ENCODE assay signal across 8 mouse cellular contexts in the genomic region with DNA sequence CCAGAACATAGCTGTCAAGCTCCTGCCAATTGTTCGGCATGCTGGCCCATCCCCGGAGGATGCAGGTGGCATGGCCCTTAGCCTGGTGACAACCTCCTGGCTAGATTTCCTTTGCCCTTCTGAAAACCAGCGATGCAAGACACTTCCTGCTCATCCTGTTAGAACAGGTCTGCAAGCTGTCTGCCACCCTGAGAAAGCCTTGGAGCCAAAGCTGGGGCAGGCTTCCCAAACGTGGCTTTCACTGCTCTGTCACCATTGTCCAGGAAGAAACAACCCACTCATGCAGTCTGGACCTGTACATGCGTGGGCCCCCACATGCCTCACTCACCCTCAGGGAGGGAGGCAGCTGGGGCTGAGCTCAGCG. TPM values are rescaled to one million over a fixed set of nuclear protein-coding genes. Genes with fewer than 3 reads are reported as not detected.
DNase-seq lines count a peak whose midpoint lies in the region; ATAC-seq lines count a peak whose summit lies in the region.

No protein-coding gene starts in this region.

- H3K27me3 ChIP-seq in embryonic facial prominence, embryonic 13.5 days: no peaks in the 10 kb centered on the region
- H3K27me3 ChIP-seq in kidney, embryonic 15.5 days: no peaks in the 10 kb centered on the region
- no peaks in the 10 kb centered on the region for H3K27me3 ChIP-seq in midbrain, embryonic 15.5 days (replicated peaks)
- H3K27me3 ChIP-seq in heart, embryonic 12.5 days (replicated peaks): 0 out of 2 replicates have a peak, but pooled peaks cover 5% of the 10 kb centered on the region

- H3K4me2 ChIP-seq in embryonic facial prominence, embryonic 13.5 days: no peak overlapping the region
- no peak overlapping the region for H3K4me2 ChIP-seq in kidney, embryonic 15.5 days
- no peak overlapping the region for H3K4me2 ChIP-seq in midbrain, embryonic 15.5 days
- H3K4me2 ChIP-seq in heart, embryonic 12.5 days: no peak overlapping the region

- no peak overlapping the region for H3K9ac ChIP-seq in embryonic facial prominence, embryonic 13.5 days
- H3K9ac ChIP-seq in kidney, embryonic 15.5 days: no peak overlapping the region
- H3K9ac ChIP-seq in midbrain, embryonic 15.5 days: no peak overlapping the region
- no peak overlapping the region for H3K9ac ChIP-seq in heart, embryonic 12.5 days

- H3K4me3 ChIP-seq in embryonic facial prominence, embryonic 13.5 days: no peak overlapping the region
- no peak overlapping the region for H3K4me3 ChIP-seq in kidney, embryonic 15.5 days (replicated peaks)
- H3K4me3 ChIP-seq in midbrain, embryonic 15.5 days: no peak overlapping the region
- no peak overlapping the region for H3K4me3 ChIP-seq in heart, embryonic 12.5 days

- ATAC-seq in embryonic facial prominence, embryonic 13.5 days (ENCODE audit: insufficient number of reproducible peaks, insufficient read depth, low FRiP score, low TSS enrichment, low read depth): no peak
- peak; percentile 47 for ATAC-seq in kidney, embryonic 15.5 days (replicated peaks; ENCODE audit: low FRiP score)
- ATAC-seq in midbrain, embryonic 15.5 days (replicated peaks): peak; percentile 18; the same call in 1 of the 2 replicates
- no peak for ATAC-seq in heart, embryonic 12.5 days (ENCODE audit: insufficient number of reproducible peaks, low FRiP score)
- ATAC-seq in monocyte, adult 5-6 weeks (replicated peaks; ENCODE audit: insufficient number of reproducible peaks, low FRiP score, low TSS enrichment, poor library complexity, severe bottlenecking): no peak

- peak; percentile 52 for DNase-seq in layer of hippocampus, adult 11-12 months (ENCODE audit: low spot score)
- DNase-seq in layer of hippocampus, postnatal 25 days (ENCODE audit: extremely low spot score in 1 of 2, low spot score in 1 of 2): no peak
- no peak for DNase-seq in adrenal gland, postnatal 10 days

- H3K27ac ChIP-seq in embryonic facial prominence, embryonic 13.5 days: peak overlapping the region; percentile 76
- peak overlapping the region; percentile 56 for H3K27ac ChIP-seq in kidney, embryonic 15.5 days
- H3K27ac ChIP-seq in midbrain, embryonic 15.5 days: peak overlapping the region; percentile 58; the same call in 1 of the 2 replicates
- H3K27ac ChIP-seq in heart, embryonic 12.5 days (ENCODE audit: poor library complexity, severe bottlenecking): no peak overlapping the region

- H3K9me3 ChIP-seq in embryonic facial prominence, embryonic 13.5 days: no peaks in the 10 kb centered on the region
- no peaks in the 10 kb centered on the region for H3K9me3 ChIP-seq in kidney, embryonic 15.5 days (replicated peaks)
- H3K9me3 ChIP-seq in midbrain, embryonic 15.5 days: no peaks in the 10 kb centered on the region
- H3K9me3 ChIP-seq in heart, embryonic 12.5 days (replicated peaks): peaks cover 3% of the 10 kb centered on the region; the same call in 1 of the 2 replicates

- 36% methylated on average over 6 of the region's 6 CpGs for WGBS in embryonic facial prominence, embryonic 13.5 days
- 35% methylated on average over 6 of the region's 6 CpGs for WGBS in kidney, embryonic 15.5 days
- WGBS in midbrain, embryonic 15.5 days: 47% methylated on average over 6 of the region's 6 CpGs
- WGBS in heart, embryonic 12.5 days: 53% methylated on average over 6 of the region's 6 CpGs

- H3K36me3 ChIP-seq in embryonic facial prominence, embryonic 13.5 days: no peaks in the 10 kb centered on the region
- no peaks in the 10 kb centered on the region for H3K36me3 ChIP-seq in kidney, embryonic 15.5 days
- H3K36me3 ChIP-seq in midbrain, embryonic 15.5 days (replicated peaks): peaks cover 16% of the 10 kb centered on the region
- H3K36me3 ChIP-seq in heart, embryonic 12.5 days: no peaks in the 10 kb centered on the region

- H3K4me1 ChIP-seq in embryonic facial prominence, embryonic 13.5 days: peaks cover 12% of the 10 kb centered on the region
- H3K4me1 ChIP-seq in kidney, embryonic 15.5 days: peaks cover 12% of the 10 kb centered on the region
- H3K4me1 ChIP-seq in midbrain, embryonic 15.5 days: peaks cover 14% of the 10 kb centered on the region
- H3K4me1 ChIP-seq in heart, embryonic 12.5 days (replicated peaks): peaks cover 6% of the 10 kb centered on the region; the same call in 1 of the 2 replicates

RNA-seq across cellular contexts. Expression of gene Mapt, which starts 57.6 kb away (rescaled TPM):
- 100 to 1,000 TPM; 275 to 302 TPM for total RNA-seq in layer of hippocampus, postnatal 25 days (2021)
- 9.7 and 10.5 TPM in 2 replicates for polyA plus RNA-seq in embryonic facial prominence, embryonic 13.5 days (2015; fragmentation: Nextera tagmentation; extraction: Ambion mirVana)
- 9.8 and 13.6 TPM in 2 replicates for polyA plus RNA-seq in kidney, embryonic 15.5 days (2015; fragmentation: Nextera tagmentation; extraction: Ambion mirVana)
- polyA plus RNA-seq in midbrain, embryonic 15.5 days (2015; fragmentation: Nextera tagmentation; extraction: Ambion mirVana): 1,028 and 1,112 TPM in 2 replicates
- 0.41 and 0.98 TPM in 2 replicates for polyA plus RNA-seq in heart, embryonic 12.5 days (2016; fragmentation: Nextera tagmentation; extraction: Ambion mirVana)
- 10 to 100 TPM; 50.9 to 69.5 TPM for total RNA-seq in adrenal gland, postnatal 10 days (2021)
- 0.38 TPM in 1 of 3 replicates, not detected in the others for total RNA-seq in monocyte, adult 5-6 weeks (2017)

Comparison
In these comparisons a context has a peak if more than half of its experiments do, and no peak if none do; other contexts are left out.
1. ATAC-seq: peak in kidney, embryonic 15.5 days (single experiment) and midbrain, embryonic 15.5 days (single experiment); none in embryonic facial prominence, embryonic 13.5 days (single experiment), heart, embryonic 12.5 days (single experiment) and monocyte, adult 5-6 weeks (single experiment).
2. RNA of gene Mapt, which starts 57.6 kb away (polyA plus RNA-seq): 1,028 to 1,112 TPM in midbrain, embryonic 15.5 days; 9.8 to 13.6 TPM in kidney, embryonic 15.5 days, 9.7 to 10.5 TPM in embryonic facial prominence, embryonic 13.5 days and 0.41 to 0.98 TPM in heart, embryonic 12.5 days; every median in the first group is over 10 times any median in the second.